Mouse (Mus musculus): ENCODE data around the gene Trim59. TPM values are rescaled to one million over a fixed set of nuclear protein-coding genes. Genes with fewer than 3 reads are reported as not detected.

The Trim59 gene
- polyA plus RNA-seq, 1 experiment, result 0.23 TPM

DNA sequence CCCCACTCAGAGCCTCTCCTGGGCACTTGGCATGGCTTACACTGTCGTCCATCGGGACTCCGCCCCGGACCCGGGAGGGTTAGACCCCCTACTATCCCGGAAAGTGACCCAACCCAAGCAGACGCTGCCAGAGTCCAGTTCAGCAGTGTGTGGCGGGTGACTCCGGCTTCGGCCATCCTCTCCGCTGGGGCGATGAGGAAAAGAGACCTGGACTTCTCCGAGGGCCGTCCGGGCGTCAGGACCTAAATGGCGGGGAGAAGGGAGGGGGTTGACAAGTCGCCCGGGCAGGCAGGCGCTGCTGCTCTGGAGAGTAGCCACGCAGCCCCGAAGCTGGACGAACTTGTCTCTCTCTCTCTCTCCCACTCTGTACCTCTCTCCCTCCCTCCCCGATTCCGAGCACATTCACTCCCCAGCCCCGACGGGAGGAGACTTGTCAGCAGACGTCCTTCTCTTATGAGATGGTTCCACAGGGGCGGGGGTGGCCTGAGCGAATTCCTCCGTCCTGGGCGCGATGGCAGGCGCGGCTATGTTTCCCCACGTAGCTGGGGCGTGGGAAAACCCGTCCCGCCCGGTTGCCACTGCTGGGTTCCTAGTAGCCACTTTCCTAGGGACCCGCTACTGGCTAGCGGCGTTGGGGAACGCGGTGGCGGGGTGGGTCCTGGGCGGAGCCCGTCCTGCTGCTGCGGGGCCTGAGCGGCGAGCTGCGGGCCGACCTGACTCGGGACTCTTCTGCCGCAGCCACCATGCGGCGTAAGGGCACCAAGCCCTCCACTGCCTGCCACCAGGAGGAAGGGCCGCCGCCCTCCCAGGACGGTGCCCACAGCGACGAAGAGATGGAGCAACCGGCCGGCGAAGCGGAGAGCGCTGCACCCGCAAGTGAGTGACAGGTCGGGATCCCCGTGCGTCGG lies 39.0 kb downstream of the Trim59 start:
- DNase-seq (ENCODE audit: low read depth), result no peak

DNA sequence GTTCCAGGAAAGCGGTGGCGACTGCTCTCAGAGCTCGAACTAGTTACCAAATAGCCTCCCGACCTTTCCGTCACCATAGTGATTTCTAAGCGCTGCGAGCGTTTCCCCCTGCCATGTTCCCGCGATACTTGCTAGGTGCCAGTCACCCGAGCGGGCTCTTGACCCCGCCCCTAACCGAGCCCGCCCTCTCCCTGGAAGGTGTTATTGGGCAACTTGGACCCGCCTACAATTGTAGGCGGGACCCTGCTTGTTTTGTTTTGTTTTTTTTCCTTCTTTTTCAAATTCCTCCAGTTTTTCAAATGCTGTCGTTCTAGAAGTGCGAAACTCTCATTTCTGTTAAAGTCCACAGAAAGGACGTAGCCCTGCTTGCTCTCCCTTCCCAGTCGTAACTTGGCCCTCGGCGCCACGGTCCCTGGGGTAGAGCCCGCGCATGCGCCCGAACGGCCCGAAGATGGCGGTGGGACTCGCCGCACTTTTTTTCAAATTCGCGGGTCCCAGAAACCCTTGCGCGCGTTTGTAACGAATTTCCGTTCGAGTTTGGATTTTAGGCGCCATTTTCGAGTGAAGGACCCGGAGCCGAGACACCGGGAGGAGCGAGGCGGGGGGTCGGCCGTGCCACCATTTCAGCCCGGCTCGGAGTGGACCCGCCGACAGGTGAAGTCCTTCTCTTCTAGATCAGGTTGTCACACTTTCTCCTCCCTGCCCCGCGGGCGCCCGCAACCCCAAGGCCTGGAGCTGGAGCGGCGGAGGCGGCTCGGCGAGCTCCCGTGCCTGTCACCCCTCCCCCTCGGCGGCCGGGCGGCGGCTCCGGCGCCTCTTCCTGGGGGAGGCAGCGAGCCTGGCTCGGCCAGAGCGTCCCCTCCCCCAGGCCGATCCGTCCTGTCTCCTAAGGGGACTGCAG lies 39.9 kb downstream of the Trim59 start, which contains the start of the genes Ift80 and Smc4:
Ift80 (minus strand) TSS at position 134 of the 901 bp plus-strand sequence.
Smc4 (plus strand) TSS at position 302 of the 901 bp plus-strand sequence.
- DNase-seq (ENCODE audit: low read depth), result peak; percentile 67

DNA sequence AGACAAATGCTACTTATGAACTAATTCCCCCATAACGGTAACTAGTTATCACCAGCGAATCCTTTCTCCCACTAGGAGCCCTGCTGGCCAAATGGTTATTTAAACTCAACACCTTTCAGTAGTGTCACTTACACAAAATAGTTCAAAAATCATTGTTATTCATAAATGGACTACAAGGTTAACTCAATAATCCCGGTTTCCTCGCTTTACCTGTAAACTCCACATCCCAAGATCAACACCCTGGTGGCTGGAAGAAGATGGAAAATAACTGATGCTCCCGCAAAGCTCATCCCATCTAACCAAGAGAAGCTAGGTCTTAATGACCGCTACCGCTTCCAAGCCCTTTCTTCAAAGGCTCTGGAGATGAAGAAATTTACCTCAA lies 40.5 kb downstream of the Trim59 start:
- no peak for DNase-seq (ENCODE audit: low read depth)

DNA sequence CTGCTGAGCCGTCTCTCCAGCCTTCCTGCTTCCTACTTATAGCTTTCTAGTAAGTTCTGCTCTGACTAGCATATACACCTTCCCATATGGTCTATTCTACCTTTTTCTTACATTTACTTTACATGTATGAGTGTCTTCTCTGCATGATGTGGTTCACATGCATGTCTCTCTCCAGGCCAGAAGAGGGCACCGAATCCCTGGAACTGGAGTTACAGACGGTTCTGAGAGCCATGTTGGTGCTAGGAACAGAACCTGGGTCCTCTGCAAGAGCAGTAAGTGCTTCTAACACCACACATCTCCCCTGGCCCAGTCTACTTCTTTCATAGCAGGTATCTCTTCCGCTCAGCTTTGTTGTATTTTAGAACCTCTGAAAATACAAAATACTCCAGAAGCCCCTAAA lies 41.8 kb downstream of the Trim59 start:
- no peak for DNase-seq (ENCODE audit: low read depth)

DNA sequence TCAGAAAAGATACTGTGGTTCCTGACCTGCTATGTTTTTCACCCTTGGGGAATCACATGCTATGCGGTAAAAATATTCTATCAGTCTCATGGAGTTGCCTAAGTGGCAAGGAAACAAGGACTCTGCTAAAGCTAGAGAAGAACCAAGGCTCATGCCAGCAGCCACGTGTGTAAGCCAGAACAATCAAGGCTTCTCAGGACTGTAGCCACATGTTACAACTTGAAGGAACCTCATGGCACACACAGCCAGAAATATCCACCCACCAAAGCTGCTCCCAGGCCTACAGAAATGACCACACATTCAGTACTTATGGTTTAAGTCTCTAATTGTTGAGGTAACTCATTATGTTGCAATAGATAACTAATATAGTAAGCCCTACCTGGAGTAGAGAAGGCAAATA lies 58.0 kb downstream of the Trim59 start:
- DNase-seq (ENCODE audit: low read depth), result peak; percentile 94

Other genes with a start within 250 kb of the Trim59 start
- 1.5 and 2.6 TPM in 2 replicates for gene 1110032F04Rik, start 175.2 kb downstream of the Trim59 start, polyA plus RNA-seq (2012; rRNA removed)
- 2.7 and 3.3 TPM in 2 replicates for gene Ift80, start 40.2 kb downstream of the Trim59 start, polyA plus RNA-seq (2012; rRNA removed)
- gene Smc4, start 40.0 kb downstream of the Trim59 start, polyA plus RNA-seq (2012; rRNA removed), result 2.2 and 2.9 TPM in 2 replicates
- 18.4 and 18.5 TPM in 2 replicates for gene Kpna4, start 82.4 kb upstream of the Trim59 start, polyA plus RNA-seq (2012; rRNA removed)
- not detected in 2 replicates for gene Arl14, start 177.7 kb upstream of the Trim59 start, polyA plus RNA-seq (2012; rRNA removed)

Data from gonadal fat pad, adult 2 months (tissue).